Mouse (Mus musculus): ENCODE measurements at regions not wholly inside any gene's neighbourhood (a gene's known extent, or its start where the extent isn't known, plus 50 kb on each side); places are given as distances from the start of the nearest gene placed in this dataset.

DNA sequence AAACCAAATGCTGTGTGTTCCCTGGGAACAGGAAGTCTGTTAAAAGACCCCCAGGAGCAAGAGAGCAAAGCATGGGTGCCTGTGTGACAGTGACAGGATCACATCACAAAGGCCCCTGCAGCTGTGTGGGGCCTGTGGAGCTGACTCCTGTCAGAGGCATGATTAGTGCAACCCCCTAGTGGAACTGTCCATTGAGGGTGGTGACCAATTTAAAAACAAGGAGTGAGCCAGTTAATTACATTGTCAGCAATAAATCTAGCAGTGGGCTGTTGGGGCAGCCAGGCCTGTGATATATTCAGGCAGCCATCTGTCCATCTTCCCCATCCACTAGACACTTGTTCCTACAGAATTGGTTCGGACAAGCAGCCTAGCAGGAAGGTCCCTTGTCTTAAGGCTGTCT, 121.8 kb upstream of the Cxxc4 start:
- no peak for DNase-seq (ENCODE audit: low spot score)

DNA sequence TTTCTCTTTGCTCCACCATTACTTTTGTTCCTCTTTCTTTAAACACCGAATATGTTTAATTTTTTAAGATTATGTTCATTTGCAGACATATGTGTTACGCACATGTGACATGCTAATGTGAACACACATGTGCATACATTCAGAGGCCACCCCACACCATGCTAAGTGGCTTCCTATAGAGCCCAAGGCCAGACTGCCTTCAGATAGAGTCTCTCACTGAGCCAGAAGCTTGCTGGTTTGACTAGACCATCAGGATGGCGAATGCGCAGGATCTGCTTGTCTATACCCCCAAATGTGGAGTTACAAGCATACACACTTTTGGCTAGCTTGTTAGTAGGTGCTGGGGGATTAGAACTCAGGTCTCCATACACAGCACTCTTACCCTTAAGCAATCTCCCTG, 121.3 kb upstream of the Cxxc4 start:
- no peak for DNase-seq (ENCODE audit: low spot score)

DNA sequence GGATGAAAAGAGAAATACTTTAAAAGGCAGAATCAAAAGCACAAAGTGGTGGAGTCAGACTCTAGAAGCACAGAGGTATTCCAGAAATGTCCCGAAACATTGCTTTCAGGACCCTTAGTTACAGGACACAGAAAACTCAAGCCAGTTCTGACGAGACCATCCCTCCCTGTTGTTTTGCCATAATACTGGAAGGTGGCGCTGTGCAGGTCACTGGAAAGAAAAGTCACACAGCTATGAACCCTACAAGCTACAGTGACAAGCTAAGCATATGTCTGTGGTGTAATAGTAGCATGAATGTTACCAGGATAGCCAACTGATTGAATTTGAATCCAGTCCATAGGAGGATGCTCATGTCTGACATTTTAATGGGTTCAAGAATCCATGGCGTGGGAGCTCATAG, 117.4 kb upstream of the Cxxc4 start:
- DNase-seq (ENCODE audit: low spot score): no peak

DNA sequence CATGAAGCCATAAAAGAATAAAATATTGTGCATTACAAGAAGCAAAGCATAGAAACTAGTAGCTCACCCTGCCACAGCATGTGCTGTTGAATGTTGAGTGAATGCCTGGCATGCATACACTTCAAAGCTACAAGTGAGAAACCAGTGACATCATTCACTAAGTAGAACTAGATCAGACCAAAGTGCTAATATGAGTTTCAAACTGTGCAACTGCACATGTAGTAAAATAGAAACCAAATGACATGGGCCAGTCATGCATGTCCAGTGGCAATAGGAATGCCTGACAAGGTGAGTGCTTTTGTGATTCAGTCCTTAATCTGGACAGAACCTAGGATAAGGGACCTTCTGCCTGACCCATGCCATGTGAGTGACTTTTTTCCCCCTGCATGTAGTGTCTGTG, 111.3 kb upstream of the Cxxc4 start:
- no peak for DNase-seq (ENCODE audit: low spot score)

DNA sequence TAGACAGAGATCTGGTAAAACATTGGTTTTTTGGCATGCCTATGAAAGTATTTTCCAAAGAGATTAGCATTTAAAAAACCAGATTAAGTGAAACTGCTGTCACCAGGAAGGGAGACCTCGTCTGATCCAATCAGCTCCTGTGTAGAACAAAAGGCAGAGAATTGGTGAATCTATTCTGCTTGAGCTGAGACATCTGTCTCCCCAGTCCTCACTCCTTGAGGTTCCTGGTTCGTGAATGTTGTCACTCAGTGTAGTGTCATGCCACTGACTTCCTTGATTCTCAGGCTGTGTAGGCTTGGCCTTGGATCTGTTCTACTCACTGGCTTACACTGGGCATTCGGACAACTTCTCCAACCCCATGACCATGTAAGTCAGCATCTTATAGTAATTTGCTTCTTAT, 105.9 kb upstream of the Cxxc4 start:
- DNase-seq (ENCODE audit: low spot score): no peak

DNA sequence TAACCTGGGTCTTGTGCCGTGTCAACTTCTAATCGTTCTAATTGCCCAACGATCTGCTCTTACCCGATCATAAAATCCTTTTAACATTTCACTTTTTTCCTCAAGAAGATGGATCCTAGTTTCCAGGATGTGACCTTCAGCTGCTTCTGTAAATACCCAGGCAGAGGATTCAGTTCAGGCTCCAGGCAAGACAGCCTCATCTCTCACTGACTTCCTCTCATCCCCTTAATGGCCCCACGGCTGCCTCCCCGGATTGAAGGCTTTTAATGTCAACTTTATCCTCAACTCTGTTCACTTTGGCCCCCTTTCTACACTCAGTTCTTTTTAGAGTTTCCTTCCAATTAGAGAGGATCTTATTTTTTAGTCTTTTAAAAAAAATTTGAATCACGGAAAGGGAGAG, 91.0 kb upstream of the Cxxc4 start:
- DNase-seq (ENCODE audit: low spot score): no peak

DNA sequence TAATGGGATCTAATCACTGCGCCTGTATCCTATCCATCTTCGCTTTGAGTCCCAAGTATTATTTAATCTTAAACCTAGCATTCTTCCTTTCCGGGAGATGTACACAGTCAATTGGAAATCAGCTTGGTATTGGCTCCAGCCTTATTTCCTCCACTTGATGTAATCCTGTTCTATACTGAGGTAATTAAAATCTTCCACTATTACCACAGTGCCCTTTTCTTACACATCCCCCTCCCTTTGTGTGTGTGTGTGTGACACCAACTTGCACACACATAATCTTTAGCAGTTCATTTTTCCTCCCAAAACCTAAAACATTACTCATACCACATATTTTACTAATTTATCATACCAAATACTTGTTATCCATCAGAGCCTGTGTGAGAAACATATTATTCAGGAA, 90.3 kb upstream of the Cxxc4 start:
- no peak for DNase-seq (ENCODE audit: low spot score)

DNA sequence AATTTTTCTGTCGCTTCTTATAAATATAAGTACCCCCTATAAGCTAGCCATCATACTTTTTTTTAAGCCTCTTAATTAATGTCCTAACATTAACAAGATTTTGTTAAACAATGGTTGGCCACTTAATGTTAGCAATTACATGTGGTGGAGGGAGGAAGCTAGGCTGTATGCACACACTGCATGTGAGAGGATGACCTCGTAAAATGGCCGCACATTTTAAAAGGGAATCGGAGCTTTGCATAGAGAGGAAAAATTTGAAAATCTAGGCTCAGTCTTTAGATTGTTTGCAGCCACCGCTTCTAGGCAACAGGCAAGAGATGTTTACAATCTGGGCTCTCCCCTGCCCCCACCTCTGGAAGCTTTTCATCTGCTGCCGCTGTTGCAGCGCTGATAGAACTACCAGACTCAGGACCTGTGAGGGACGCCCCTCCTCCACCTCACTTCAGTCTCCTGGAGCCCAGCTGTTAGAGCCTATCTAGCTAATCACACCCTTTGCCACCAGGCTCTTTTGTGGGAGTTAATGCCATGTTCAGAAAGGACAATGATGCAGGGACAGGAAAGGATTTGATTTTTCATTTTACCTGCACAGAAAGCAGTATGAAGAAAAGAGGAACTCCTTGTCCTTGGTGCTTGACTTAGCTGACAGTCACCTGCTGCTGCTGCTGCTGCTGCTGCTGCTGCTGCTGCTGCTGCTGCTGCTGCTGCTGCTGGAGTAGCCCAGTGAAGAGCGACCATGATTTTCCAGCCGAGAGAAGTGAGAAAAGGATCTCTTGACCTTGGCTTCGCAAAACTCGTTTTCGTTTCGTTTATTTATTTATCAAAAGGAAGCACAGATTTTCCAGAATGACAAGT, 89.7 kb upstream of the Cxxc4 start:
- no peak for DNase-seq (ENCODE audit: low spot score)

DNA sequence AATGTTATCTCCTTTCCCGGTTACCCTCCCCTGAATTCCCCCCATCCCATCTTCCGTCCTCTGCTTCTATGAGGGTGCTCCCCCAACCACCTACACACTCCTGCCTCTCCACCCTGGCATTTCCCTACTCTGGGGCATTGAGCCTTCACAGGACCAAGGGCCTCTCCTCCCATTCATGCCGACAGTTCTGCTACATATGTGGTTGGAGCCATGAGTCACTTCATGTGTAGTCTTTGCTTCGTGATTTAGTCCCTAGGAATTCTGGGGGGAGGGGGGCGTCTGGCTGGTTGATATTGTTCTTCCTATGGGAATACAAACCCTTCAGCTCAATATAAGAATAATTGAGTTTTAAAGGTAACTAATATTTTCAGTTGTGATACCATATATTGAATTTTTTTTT, 74.0 kb upstream of the Cxxc4 start:
- no peak for DNase-seq (ENCODE audit: low spot score)

DNA sequence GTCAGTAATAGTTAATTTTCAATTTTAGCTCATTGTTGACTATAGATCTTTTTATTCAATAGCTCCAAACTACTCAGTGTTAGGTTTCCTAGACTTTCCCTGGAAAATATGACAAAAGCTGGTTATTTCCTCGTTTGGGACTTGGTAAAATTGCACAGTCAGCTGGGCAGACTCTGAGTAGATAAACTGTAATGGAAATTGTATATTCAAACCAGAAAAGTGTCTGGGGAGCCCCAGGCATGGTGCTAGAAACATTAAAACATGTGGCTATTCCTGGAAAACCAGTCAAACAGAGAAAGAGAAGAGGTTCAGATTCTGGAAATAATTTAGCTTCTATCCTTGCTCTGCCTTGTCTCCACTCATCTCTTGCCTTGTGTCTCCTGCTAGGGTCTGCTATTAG, 66.4 kb upstream of the Cxxc4 start:
- DNase-seq (ENCODE audit: low spot score): no peak

DNA sequence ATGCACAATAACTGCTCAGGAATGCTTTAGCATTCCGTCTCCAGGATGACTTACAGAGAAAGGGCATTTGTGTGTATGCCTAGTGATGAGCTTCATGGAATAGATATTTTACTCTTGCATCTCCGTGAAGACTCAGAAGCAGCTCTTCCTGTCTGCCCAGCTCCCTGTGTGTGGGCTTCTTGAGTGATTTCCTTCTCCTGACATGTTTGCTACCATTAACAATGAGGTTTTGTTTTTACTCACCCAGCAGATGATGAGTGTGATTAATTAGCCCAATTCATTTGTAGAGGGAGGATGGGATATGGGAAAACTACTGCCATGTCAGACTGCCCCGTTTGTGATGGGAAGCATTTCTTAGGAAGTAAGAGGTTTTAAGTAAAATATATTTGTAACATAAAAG, 63.9 kb upstream of the Cxxc4 start:
- no peak for DNase-seq (ENCODE audit: low spot score)

DNA sequence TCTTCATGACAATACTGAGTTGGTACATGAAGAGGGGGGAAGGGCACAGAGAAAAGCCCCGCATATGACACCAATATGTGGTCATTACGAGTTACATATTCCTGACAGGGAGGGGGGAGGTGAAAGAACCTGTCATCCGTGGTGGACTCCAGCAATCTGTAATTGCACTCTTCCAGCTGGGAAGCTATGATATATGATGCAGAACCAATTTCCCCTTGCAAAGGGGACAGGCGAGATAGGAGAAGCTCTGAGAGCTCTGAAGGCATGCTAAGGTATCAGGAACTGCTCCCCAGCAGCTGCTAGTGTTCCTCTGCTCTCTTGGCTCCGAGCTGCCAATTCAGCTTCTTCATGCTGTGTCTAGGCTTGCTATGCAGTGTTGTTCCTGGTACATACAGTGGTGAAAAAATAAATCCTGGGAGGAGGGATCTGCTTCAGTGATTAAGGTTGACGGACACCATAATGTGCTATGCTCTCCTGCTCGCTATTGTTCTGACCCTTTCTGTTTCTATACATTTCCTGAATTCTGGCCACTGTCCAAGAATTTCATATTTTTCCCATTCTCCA, 57.7 kb upstream of the Cxxc4 start:
- no peak for DNase-seq (ENCODE audit: low spot score)

DNA sequence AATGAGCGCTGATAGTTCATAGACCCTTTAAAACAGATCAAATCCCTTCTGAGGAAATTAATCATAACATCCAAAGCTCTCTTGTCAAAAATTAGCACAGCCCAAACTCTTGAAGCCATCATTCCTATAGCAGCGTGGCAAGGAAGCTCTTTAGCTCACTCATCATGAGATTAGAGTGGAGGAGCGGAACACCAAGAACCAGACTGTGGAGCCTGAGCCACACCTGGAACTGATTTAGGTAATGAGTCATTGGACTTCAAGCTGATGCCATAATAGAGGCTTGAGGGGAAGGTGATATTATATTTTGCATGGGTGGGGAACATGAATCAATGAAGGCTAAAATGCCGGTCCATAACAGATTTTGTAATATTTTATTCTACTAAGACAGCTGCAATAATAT, 52.2 kb upstream of the Cxxc4 start:
- DNase-seq (ENCODE audit: low spot score): no peak
